Mouse (Mus musculus) thymus, adult 2 months (tissue): ENCODE measurements around the gene Rap1gap2. TPM values are rescaled to one million over a fixed set of nuclear protein-coding genes. Genes with fewer than 3 reads are reported as not detected.

Experiments used
- DNase-seq: peaks from one replicate; pipeline ENCODE4 v3.0.0; 2021
- H3K27ac ChIP-seq: fragments of 200-500 bp; 2 replicates; pipeline ENCODE4 v1.5.1; 2012; ENCODE audit warnings: low read length, control low read depth; ENCODE audit not compliant: control insufficient read depth, insufficient read depth
- H3K27me3 ChIP-seq: fragments of 200-500 bp; 2 replicates; pipeline ENCODE4 v1.6.1; 2012; ENCODE audit warnings: mild to moderate bottlenecking, low read length, moderate library complexity, mixed read lengths; ENCODE audit not compliant: control insufficient read depth, insufficient read depth
- H3K36me3 ChIP-seq: fragments of 200-500 bp; 2 replicates; pipeline ENCODE4 v1.6.1; 2012; ENCODE audit warnings: mild to moderate bottlenecking, low read length, moderate library complexity; ENCODE audit not compliant: control insufficient read depth, insufficient read depth
- H3K4me1 ChIP-seq: fragments of 200-500 bp; replicated peaks from 2 replicates; pipeline ENCODE4 v1.6.1; 2012; ENCODE audit warnings: low read length; ENCODE audit not compliant: control insufficient read depth, insufficient read depth
- H3K4me3 ChIP-seq: fragments of 200-500 bp; 2 replicates; pipeline ENCODE4 v1.5.1; 2012; ENCODE audit warnings: mild to moderate bottlenecking, low read length, control low read depth, moderate library complexity; ENCODE audit not compliant: control insufficient read depth, insufficient read depth
- CTCF ChIP-seq: fragments of 200-500 bp; IDR thresholded peaks from 2 replicates; pipeline ENCODE4 v1.5.1; 2012; ENCODE audit warnings: mild to moderate bottlenecking, control low read depth, low read length, moderate library complexity, borderline replicate concordance; ENCODE audit not compliant: control insufficient read depth, poor library complexity, insufficient read depth; ENCODE audit errors: extremely low read depth
- POLR2A ChIP-seq: fragments of 200-500 bp; IDR thresholded peaks from 2 replicates; pipeline ENCODE4 v1.6.1; 2012; ENCODE audit warnings: mild to moderate bottlenecking, low read length, control low read depth, moderate library complexity; ENCODE audit not compliant: control insufficient read depth, poor library complexity, insufficient read depth; ENCODE audit errors: extremely low read depth
- WGBS: fragments of 180-500 bp; shearing (Covaris S2); methylation state at CpG from one replicate; pipeline ENCODE4 v1.1.7; 2018; 5-methylcytosine and 5-hydroxymethylcytosine counted together
- polyA plus RNA-seq: library from polyadenylated mRNA; depleted of rRNA; stranded (reverse); fragments of >200 nt; gene quantifications from 2 replicates; pipeline ENCODE4 v1.2.3, GENCODE M21; 2012

Rap1gap2 gene
- polyA plus RNA-seq, 1 experiment, result 7.0 TPM

DNA sequence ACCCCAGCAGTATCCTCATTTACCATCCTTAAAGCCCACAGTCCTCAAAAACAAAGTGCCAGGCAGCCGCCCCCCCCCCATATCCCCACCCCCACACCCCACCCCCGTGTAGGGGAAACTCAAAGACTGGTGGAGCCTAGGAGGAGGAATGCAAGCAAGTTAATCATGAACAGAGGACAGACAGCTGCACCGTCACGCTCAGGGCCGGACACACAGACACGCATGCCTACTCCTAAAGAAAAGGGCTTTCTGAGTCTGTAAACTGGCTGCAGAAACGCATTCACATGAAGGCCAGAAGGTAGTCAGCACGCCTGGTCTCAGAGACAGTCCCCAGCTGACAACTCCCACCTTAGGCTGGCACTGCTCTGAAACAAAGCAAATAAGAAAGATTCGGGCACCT is 85.1 kb downstream of the Rap1gap2 start:
- 82% methylated on average over 9 of the region's 9 CpGs for WGBS
- H3K4me1 ChIP-seq, result peaks cover 26% of the 10 kb centered on the region
- H3K27me3 ChIP-seq, result peaks cover 8% of the 10 kb centered on the region
- H3K36me3 ChIP-seq, result no peaks in the 10 kb centered on the region
- H3K4me3 ChIP-seq, result no peak overlapping the region
- DNase-seq, result no peak
- no peak overlapping the region for H3K27ac ChIP-seq
- no peak for TF ChIP-seq CTCF
- TF ChIP-seq POLR2A, result no peak

DNA sequence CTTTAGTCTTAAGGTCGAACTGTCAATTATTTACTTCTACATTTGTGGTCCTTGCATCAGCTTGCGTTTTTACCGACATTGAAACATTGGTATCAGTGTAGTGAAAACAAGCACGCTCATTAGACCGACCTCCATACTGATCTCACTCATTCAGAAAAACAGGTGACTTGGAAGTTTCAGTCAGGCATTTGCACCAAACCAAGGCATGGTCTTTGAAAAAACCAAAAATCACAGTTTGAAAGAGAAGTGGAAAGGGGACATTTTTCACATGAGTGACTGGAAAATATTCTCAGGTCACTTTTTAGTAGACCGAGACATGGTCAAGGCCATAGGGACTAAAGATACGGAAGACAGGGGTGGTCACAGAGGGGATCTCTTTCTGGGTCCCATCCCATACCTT is 85.5 kb downstream of the Rap1gap2 start:
- H3K4me3 ChIP-seq, result no peak overlapping the region
- H3K36me3 ChIP-seq, result no peaks in the 10 kb centered on the region
- peaks cover 8% of the 10 kb centered on the region for H3K27me3 ChIP-seq
- DNase-seq, result no peak
- no peak for TF ChIP-seq CTCF
- H3K27ac ChIP-seq, result no peak overlapping the region
- 93% methylated on average over 7 of the region's 7 CpGs for WGBS
- H3K4me1 ChIP-seq, result peaks cover 26% of the 10 kb centered on the region

GRCm38 (mm10) chr11:74524050-74524965 is 86.4 kb downstream of the Rap1gap2 start:
- DNase-seq, result no peak
- TF ChIP-seq CTCF (no peak), POLR2A (no peak)

GRCm38 (mm10) chr11:74523210-74523951 is 87.3 kb downstream of the Rap1gap2 start:
- peaks cover 26% of the 10 kb centered on the region for H3K4me1 ChIP-seq
- TF ChIP-seq POLR2A (no peak), CTCF (no peak)
- no peak overlapping the region for H3K27ac ChIP-seq
- H3K4me3 ChIP-seq, result peak overlapping the region; percentile 51
- DNase-seq, result no peak
- H3K36me3 ChIP-seq, result no peaks in the 10 kb centered on the region
- H3K27me3 ChIP-seq, result peaks cover 8% of the 10 kb centered on the region
- WGBS, result 27% methylated on average over 30 of the region's 30 CpGs

More at GRCm38 (mm10) chr11:74524050-74524965, 86.4 kb downstream of the Rap1gap2 start:
- Histone ChIP-seq H3K4me3 (no peak overlapping the region), H3K27me3 (peaks cover 8% of the 10 kb centered on the region), H3K4me1 (peaks cover 26% of the 10 kb centered on the region), H3K27ac (no peak overlapping the region), H3K36me3 (no peaks in the 10 kb centered on the region)
- WGBS, result 73% methylated on average over 9 of the region's 9 CpGs

- H3K4me3 ChIP-seq, result peak overlapping the region; percentile 51
- DNase-seq, result peak; percentile 50
- peaks cover 8% of the 10 kb centered on the region for H3K27me3 ChIP-seq
- peaks cover 29% of the 10 kb centered on the region for H3K4me1 ChIP-seq
- 1% methylated on average over 78 of the region's 87 CpGs for WGBS
- H3K36me3 ChIP-seq, result no peaks in the 10 kb centered on the region
- TF ChIP-seq CTCF (no peak), POLR2A (no peak)
- no peak overlapping the region for H3K27ac ChIP-seq
These were observed 88.1 kb downstream of the Rap1gap2 start for GRCm38 (mm10) chr11:74522487-74523209.

DNA sequence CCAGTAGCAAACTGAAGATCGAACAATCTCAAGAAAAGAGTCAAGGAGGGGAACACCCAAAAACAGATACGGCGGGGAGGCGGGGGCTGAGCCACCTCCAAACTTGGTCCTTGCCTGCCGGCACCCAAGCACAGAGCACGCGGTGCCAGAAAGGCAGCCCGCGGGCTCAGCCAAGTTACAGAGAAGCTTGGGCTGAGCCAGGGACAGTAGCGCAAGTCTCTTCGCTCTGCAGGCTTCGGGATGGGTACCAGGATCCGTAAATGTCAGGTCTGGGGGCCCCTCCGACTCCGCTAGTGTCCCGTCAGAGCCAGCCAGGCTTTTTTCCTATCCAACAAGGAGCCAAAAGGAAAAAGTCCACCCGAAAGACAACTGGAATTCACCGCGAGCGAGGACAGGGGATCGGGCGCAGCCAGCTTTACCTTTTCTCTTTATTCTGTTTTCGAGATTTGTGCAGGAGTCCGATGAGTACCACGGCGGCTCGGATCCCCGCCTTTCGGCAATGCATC is 88.7 kb downstream of the Rap1gap2 start:
- H3K27ac ChIP-seq, result no peak overlapping the region
- peaks cover 32% of the 10 kb centered on the region for H3K4me1 ChIP-seq
- peak overlapping the region; percentile 51 for H3K4me3 ChIP-seq
- DNase-seq, result no peak
- no peaks in the 10 kb centered on the region for H3K36me3 ChIP-seq
- peaks cover 8% of the 10 kb centered on the region for H3K27me3 ChIP-seq
- WGBS, result 4% methylated on average over 29 of the region's 29 CpGs
- TF ChIP-seq CTCF (no peak), POLR2A (no peak)
